Mouse (Mus musculus) liver, embryonic 15.5 days (tissue): ENCODE results near the gene Pnpo. TPM values are rescaled to one million over a fixed set of nuclear protein-coding genes. Genes with fewer than 3 reads are reported as not detected.
A peak's percentile ranks its signal among the peaks of the same experiment; 100 is the strongest.

Experiments
- ATAC-seq: fragments of 200-750 bp; cut with Nextera tagmentation; 2 replicates; pipeline ENCODE4 v1.8.0; 2017; ENCODE audit warnings: moderate number of reproducible peaks, mild to moderate bottlenecking, moderate library complexity; ENCODE audit not compliant: insufficient read depth
- H3K27ac ChIP-seq: fragments of 300-500 bp; sonication (generic); replicated peaks from 2 replicates; pipeline ENCODE4 v1.5.1; 2015; ENCODE audit warnings: mild to moderate bottlenecking, inconsistent platforms
- H3K27me3 ChIP-seq: fragments of 300-500 bp; sonication (generic); 2 replicates; pipeline ENCODE4 v1.6.1; 2015; ENCODE audit warnings: mild to moderate bottlenecking, inconsistent platforms
- H3K36me3 ChIP-seq: fragments of 300-500 bp; sonication (generic); replicated peaks from 2 replicates; pipeline ENCODE4 v1.6.1; 2015; ENCODE audit warnings: moderate library complexity, mild to moderate bottlenecking, inconsistent platforms
- H3K4me1 ChIP-seq: fragments of 300-500 bp; sonication (generic); replicated peaks from 2 replicates; pipeline ENCODE4 v1.6.1; 2015; ENCODE audit warnings: inconsistent platforms
- H3K4me2 ChIP-seq: fragments of 300-500 bp; sonication (generic); 2 replicates; pipeline ENCODE4 v1.6.1; 2015; ENCODE audit warnings: moderate library complexity, mild to moderate bottlenecking, inconsistent platforms
- H3K4me3 ChIP-seq: fragments of 300-500 bp; sonication (generic); replicated peaks from 2 replicates; pipeline ENCODE4 v1.5.1; 2015; ENCODE audit warnings: mild to moderate bottlenecking, inconsistent platforms
- H3K9ac ChIP-seq: fragments of 300-500 bp; sonication (generic); 2 replicates; pipeline ENCODE4 v1.6.1; 2015; ENCODE audit warnings: moderate library complexity, mild to moderate bottlenecking, inconsistent platforms
- H3K9me3 ChIP-seq: fragments of 300-500 bp; sonication (generic); replicated peaks from 2 replicates; pipeline ENCODE4 v1.6.1; 2016; ENCODE audit warnings: inconsistent platforms
- WGBS: fragments of 180-500 bp; shearing (Covaris S2); methylation state at CpG from one replicate; pipeline ENCODE4 v1.1.7; 2015; ENCODE audit warnings: mixed read lengths; ENCODE audit not compliant: insufficient replicate concordance; 5-methylcytosine and 5-hydroxymethylcytosine counted together
- polyA plus RNA-seq: library from polyadenylated mRNA; unstranded; fragments of >200 nt; fragmentation: Nextera tagmentation; extraction: Ambion mirVana; gene quantifications from 2 replicates; pipeline ENCODE4 v1.2.1, GENCODE M21; 2015

The Pnpo gene
- polyA plus RNA-seq, 1 experiment from 2014 or later, result 719 TPM

DNA sequence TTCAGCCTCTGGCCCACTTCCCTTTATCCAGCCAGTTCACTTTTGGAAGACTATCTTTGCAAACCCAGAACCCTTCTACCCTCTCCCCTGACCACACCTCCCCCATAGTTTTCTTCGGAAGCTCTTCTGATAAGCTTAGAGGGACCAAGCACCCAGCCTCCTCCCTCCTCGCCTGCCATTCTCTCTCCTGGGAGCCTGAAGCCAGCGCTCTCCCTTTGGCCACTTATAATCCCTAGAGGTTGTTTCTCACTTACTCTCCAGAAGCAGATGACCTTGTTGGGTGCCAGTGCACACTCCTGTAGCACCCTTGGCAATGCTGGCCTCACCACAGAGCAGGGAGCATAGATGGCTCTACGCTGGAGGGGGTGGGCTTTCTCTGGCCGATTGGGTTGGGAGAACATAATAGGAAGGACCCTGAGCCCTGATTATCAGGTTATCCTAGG, 25.5 kb upstream of the Pnpo start:
- H3K4me3 ChIP-seq, result peak overlapping the region; percentile 22
- H3K27ac ChIP-seq, result peak overlapping the region; percentile 86
- peak overlapping the region; percentile 67 for H3K4me2 ChIP-seq
- 38% methylated on average over 5 of the region's 5 CpGs for WGBS
- peak; percentile 40 for ATAC-seq
- H3K36me3 ChIP-seq, result peaks cover 17% of the 10 kb centered on the region
- H3K9ac ChIP-seq, result peak overlapping the region; percentile 47
- H3K27me3 ChIP-seq, result no peaks in the 10 kb centered on the region
- no peaks in the 10 kb centered on the region for H3K9me3 ChIP-seq
- peaks cover 82% of the 10 kb centered on the region for H3K4me1 ChIP-seq

DNA sequence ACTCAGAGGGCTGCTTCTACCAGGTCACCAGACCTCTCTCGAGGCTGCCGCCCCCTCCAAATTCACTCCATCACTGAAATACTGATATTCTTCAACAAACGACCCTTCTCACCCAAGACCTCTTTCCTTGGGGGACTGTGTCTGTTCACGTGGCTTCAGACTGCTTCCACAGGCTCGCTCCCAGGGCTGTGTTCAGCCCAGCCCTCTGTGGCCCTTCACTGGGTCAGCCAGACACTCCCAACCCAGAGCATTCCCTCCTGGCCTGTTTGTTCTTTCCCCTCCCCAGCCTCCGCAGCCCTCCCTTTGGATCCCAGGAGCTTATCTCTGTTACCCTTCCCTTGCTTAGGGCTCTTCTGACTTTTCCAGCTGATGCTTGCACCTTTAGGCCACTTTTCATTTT, 24.7 kb upstream of the Pnpo start:
- H3K4me1 ChIP-seq, result peaks cover 83% of the 10 kb centered on the region
- H3K36me3 ChIP-seq, result peaks cover 26% of the 10 kb centered on the region
- WGBS, result 56% methylated on average over 6 of the region's 6 CpGs
- peak overlapping the region; percentile 67 for H3K4me2 ChIP-seq
- 0 out of 2 replicates have a peak, but pooled peaks have one; percentile 23 for ATAC-seq
- H3K9me3 ChIP-seq, result no peaks in the 10 kb centered on the region
- H3K27me3 ChIP-seq, result no peaks in the 10 kb centered on the region
- peak overlapping the region; percentile 86 for H3K27ac ChIP-seq
- H3K9ac ChIP-seq, result peak overlapping the region; percentile 47; the same call in 1 of the 2 replicates
- H3K4me3 ChIP-seq, result 0 out of 2 replicates have a peak overlapping the region, but pooled peaks have one; percentile 9

DNA sequence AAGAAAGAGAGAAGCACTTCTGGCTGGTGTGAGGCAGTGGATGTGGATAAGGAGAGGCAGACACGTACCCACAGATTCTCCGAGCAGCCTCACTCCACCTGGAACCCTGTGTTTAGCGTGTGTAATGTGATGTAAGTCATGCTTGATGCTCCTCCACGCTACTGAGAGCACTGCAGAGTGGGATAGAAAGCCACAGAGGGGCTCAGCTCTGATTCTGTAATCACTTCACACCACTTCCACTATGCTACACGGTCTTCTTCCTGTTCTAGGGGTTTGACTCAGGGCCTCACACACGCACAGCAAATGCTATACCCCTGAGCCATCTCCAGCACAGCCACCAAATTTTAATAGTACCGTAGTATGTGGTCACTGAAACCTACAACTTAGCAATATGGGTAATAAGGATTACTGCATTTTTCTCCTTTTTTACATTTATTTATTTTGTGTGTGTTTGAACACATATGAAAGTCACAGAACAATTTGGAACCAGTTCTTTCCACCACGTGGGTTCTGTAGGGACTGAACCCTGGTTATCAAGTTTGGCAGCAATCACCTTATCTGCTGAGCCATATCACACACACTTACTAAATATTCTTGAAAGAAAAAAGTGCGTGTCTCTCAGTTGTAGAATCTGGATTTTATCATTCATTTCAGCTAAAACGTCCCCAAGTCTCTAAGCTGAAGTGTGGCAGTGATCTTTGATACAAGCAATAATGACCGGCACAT, 23.9 kb upstream of the Pnpo start:
- ATAC-seq, result 0 out of 2 replicates have a peak, but pooled peaks have one; percentile 4
- peak overlapping the region; percentile 67 for H3K4me2 ChIP-seq
- peak overlapping the region; percentile 34 for H3K4me3 ChIP-seq
- H3K9me3 ChIP-seq, result no peaks in the 10 kb centered on the region
- H3K36me3 ChIP-seq, result peaks cover 33% of the 10 kb centered on the region
- H3K4me1 ChIP-seq, result peaks cover 85% of the 10 kb centered on the region
- peak overlapping the region; percentile 47 for H3K9ac ChIP-seq
- WGBS, result 21% methylated on average over 11 of the region's 11 CpGs
- no peaks in the 10 kb centered on the region for H3K27me3 ChIP-seq
- peak overlapping the region; percentile 86 for H3K27ac ChIP-seq

DNA sequence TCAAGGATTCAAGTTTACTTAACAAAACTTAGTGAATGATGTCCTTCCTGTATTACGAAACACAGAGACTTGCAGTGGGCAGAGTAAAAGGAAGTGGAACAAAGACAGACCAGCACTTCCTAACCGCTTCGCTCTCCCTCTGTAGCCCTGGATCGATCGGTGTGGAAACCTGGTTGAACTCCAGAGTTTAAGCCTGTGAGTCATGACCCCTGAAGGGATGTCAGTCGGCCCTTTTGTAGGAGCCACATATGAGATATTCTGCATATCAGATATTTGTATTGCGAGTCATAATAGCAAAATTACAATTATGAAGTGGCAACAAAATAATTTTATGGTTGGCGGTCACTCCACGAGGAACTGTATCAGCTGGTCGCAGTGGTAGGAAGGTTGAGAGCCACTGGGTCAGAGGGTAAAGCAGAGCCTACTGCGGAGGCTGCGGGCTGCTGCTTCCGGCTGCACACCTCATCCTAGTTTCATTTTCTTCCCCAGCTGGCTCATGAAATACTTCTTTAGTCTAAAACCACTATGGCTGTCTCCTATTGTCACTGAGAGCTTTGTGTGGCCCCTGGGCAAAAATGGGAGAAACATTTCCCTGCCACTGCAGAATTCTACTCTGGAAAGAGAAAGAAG, 23.2 kb upstream of the Pnpo start:
- Histone ChIP-seq H3K9ac (peak overlapping the region; percentile 47), H3K4me2 (peak overlapping the region; percentile 67), H3K4me3 (peak overlapping the region; percentile 34), H3K27ac (peak overlapping the region; percentile 86), H3K36me3 (peaks cover 40% of the 10 kb centered on the region), H3K27me3 (no peaks in the 10 kb centered on the region), H3K4me1 (peaks cover 87% of the 10 kb centered on the region), H3K9me3 (no peaks in the 10 kb centered on the region)
- ATAC-seq, result 0 out of 2 replicates have a peak, but pooled peaks have one; percentile 23
- WGBS, result 21% methylated on average over 13 of the region's 13 CpGs

DNA sequence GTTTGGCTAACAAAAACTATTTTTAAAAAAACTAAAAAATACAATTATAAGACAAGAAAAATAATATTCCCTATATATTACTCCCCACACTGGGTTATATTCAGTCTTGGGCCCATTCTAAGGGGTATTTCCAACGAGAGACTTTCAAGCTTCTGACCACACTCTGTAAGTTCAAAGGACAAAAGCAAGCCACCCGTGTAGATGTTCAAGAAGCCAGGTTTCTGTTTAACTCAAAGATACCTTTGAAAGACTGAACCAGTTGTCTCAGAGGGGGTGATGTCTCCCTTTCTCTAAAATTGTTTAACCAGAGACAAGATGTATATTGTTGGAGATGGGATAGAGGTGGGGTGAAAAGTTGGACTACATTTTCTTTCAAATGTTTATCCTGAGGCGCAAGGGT, 22.4 kb upstream of the Pnpo start:
- no peaks in the 10 kb centered on the region for H3K9me3 ChIP-seq
- H3K36me3 ChIP-seq, result peaks cover 49% of the 10 kb centered on the region
- H3K9ac ChIP-seq, result no peak overlapping the region
- H3K4me1 ChIP-seq, result peaks cover 94% of the 10 kb centered on the region
- no peak overlapping the region for H3K4me3 ChIP-seq
- no peaks in the 10 kb centered on the region for H3K27me3 ChIP-seq
- peak overlapping the region; percentile 86 for H3K27ac ChIP-seq
- no peak for ATAC-seq
- 62% methylated on average over 3 of the region's 3 CpGs for WGBS
- peak overlapping the region; percentile 67; the same call in 1 of the 2 replicates for H3K4me2 ChIP-seq

DNA sequence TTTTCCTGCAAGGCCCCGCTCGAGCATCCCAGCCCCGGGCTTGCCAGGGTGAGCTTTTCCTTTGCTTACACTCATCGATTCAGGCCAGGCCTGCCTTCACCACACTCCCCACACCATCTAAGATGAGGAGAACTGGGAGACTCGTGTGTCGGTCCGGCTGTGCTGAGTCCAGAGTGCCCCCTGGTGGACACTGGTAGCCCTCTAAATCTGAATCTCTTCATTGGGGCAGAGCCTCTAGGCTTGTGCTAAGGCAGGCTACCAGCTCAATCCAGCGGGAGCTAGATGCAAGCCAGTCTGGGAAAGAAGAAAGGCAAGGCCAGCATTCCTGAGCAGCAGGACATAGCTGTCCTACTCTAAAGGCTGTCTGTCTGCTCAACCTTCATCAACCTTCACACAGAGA, 19.8 kb upstream of the Pnpo start:
- no peaks in the 10 kb centered on the region for H3K9me3 ChIP-seq
- peak; percentile 58 for ATAC-seq
- H3K4me1 ChIP-seq, result peaks cover 85% of the 10 kb centered on the region
- WGBS, result 29% methylated on average over 8 of the region's 8 CpGs
- 0 out of 2 replicates have a peak overlapping the region, but pooled peaks have one; percentile 5 for H3K9ac ChIP-seq
- H3K27me3 ChIP-seq, result no peaks in the 10 kb centered on the region
- peak overlapping the region; percentile 76 for H3K27ac ChIP-seq
- H3K36me3 ChIP-seq, result peaks cover 75% of the 10 kb centered on the region
- H3K4me3 ChIP-seq, result no peak overlapping the region
- no peak overlapping the region; the same call in 1 of the 2 replicates for H3K4me2 ChIP-seq

DNA sequence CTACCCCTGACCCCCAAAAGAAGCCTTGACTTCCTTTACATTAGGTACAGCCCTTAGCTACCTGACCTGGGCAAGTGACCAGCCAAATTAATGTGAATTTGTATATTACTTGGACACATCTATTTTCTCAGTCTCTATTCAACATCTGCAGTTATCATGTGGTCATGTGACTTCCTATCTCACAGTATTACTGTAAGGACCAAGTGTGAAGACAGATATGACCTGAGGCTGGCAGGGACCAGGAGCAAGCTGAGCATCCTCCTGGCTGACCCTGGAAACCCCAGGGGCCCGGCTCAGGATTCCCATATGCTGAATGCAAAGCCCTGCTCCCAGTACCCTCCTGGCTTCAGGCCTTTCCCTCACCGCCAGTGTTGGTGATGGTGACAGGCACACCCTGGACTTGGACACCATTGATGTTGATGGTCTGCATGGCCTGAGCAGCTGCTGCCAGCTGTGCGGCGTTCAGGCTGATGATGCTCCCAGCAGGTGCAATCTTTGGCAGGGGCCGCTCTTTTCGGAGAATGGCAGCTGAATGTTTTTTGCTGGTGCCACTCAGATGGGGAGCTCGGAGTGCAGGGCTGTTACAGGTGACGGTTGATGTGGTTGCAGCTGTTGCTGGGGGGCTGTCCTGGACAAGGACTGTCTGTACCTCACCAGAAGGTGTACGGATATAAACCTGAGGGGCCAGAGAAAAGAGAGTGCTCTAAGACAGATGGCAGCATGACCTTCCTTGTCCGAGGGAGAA, 13.4 kb upstream of the Pnpo start:
- 86% methylated on average over 10 of the region's 10 CpGs for WGBS
- Histone ChIP-seq H3K9ac (peak overlapping the region; percentile 9), H3K4me3 (no peak overlapping the region), H3K36me3 (peaks cover 98% of the 10 kb centered on the region), H3K4me1 (peaks cover 84% of the 10 kb centered on the region), H3K27ac (peak overlapping the region; percentile 95), H3K27me3 (no peaks in the 10 kb centered on the region), H3K4me2 (peak overlapping the region; percentile 59), H3K9me3 (no peaks in the 10 kb centered on the region)
- peak; percentile 31 for ATAC-seq

DNA sequence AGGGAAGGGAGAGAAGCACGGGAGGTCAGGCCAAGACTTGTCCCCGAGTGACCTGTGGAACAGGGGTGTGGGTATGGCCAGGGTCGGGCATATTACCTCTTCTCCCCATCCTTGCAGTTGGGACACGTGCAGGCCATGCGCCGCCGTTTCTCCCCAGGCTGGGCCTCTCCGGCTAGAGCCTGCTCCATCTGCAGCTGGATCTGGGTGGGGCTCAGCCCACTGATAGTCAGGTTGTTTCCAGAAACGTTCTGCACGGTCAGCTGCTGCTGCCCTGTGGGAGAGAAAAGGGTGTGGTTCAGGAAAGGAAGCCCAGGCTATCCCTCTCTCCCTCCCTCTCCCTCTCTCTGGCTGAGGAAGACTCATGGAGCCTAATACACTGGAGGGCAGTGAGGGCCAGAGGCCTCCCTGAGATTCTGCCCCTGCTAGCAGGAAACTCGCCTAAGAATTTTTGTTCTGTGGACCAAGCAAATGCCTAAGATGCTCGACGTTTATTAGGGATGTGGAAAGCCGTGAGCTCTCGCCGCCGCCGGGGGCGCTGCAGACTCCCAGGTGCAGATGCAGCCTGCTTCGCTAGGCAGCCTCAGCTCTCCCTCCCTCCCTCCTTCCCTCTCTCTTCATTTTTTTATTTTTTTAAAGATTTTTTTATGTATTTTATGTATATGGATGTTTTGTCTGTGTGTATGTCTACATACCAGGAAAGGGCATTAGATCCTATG, 12.4 kb upstream of the Pnpo start:
- peak overlapping the region; percentile 38; the same call in 1 of the 2 replicates for H3K9ac ChIP-seq

DNA sequence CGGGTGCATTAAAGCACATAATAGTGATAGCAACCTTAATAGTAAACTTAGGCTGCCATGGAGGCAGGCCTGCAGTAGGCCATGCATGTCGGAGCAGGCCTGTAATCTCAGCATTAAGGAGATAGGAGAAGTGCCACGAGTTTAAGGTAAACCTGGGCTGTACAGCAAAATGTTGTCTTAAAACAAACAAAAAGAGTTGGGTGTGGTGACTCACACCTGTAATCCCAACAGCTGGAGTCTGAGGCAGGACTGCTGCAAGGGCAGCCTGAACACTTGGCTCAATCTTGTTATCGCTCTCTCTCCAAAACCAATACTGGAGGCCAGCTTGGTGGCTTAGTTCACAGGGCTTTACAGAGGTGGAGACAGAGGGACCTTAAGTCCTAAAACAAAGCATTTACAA, 11.3 kb upstream of the Pnpo start:
- no peak for ATAC-seq
- Histone ChIP-seq H3K27me3 (no peaks in the 10 kb centered on the region), H3K4me2 (peak overlapping the region; percentile 59), H3K4me1 (peaks cover 84% of the 10 kb centered on the region), H3K9me3 (no peaks in the 10 kb centered on the region), H3K9ac (peak overlapping the region; percentile 38; the same call in 1 of the 2 replicates), H3K4me3 (no peak overlapping the region), H3K27ac (peak overlapping the region; percentile 95), H3K36me3 (peaks cover 98% of the 10 kb centered on the region)
- 71% methylated on average over 4 of the region's 4 CpGs for WGBS

More for the DNA sequence above, 12.4 kb upstream of the Pnpo start:
- Histone ChIP-seq H3K4me1 (peaks cover 84% of the 10 kb centered on the region), H3K36me3 (peaks cover 98% of the 10 kb centered on the region), H3K27me3 (no peaks in the 10 kb centered on the region), H3K9me3 (no peaks in the 10 kb centered on the region), H3K4me3 (peak overlapping the region; percentile 33), H3K27ac (peak overlapping the region; percentile 95), H3K4me2 (peak overlapping the region; percentile 59)
- WGBS, result 42% methylated on average over 20 of the region's 20 CpGs
- peak; percentile 90 for ATAC-seq

DNA sequence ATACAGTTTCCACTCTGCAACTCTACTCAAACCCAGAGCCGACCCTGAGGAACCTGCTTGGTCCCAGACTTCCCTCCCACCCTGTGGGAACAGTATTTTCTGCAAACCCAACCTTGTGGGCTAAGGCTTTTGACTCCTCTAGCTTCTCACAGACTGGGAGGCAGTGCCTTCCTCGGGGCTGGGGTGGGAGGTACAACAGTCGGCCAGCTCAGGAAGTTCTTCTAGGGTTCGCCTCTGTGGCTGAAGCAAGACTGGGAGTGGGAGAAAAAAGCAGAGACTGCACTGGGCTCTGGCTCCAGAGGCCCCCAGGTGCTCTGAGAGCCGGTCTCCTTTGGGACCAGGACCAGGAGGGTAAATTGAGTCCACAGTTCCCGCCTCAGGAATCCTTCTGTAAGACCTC, 9.1 kb upstream of the Pnpo start:
- no peak for ATAC-seq
- Histone ChIP-seq H3K4me1 (peaks cover 96% of the 10 kb centered on the region), H3K9ac (no peak overlapping the region), H3K9me3 (no peaks in the 10 kb centered on the region), H3K4me3 (no peak overlapping the region), H3K4me2 (no peak overlapping the region), H3K27me3 (no peaks in the 10 kb centered on the region), H3K36me3 (peaks cover 94% of the 10 kb centered on the region), H3K27ac (peak overlapping the region; percentile 60)
- WGBS, result 57% methylated on average over 6 of the region's 6 CpGs
